In genomic region chr11:62648591-62649391, GRCm38 (mm10) we compare ENCODE assay signal across 8 mouse cellular contexts. TPM values are rescaled to one million over a fixed set of nuclear protein-coding genes. Genes with fewer than 3 reads are reported as not detected.
DNase-seq lines count a peak whose midpoint lies in the region; ATAC-seq and TF ChIP-seq lines count a peak whose summit lies in the region.

TSS of gene Mmgt2 (plus strand) at chr11:62648664.

- no peaks in the 10 kb centered on the region for H3K27me3 ChIP-seq in heart, embryonic 12.5 days (replicated peaks)
- H3K27me3 ChIP-seq in kidney, postnatal 0 days (ENCODE audit: insufficient read depth, low read length), result no peaks in the 10 kb centered on the region
- peaks cover 5% of the 10 kb centered on the region; the same call in 1 of the 2 replicates for H3K27me3 ChIP-seq in liver, embryonic 12.5 days (replicated peaks)
- no peaks in the 10 kb centered on the region for H3K27me3 ChIP-seq in splenic B cell, adult 2 months (ENCODE audit: control insufficient read depth, insufficient read depth, low read length, poor library complexity, severe bottlenecking)

- ATAC-seq in CD4-positive, CD25-positive, alpha-beta regulatory T cell, adult 4 months, result peak; percentile 86
- peak; percentile 79 for ATAC-seq in erythroid progenitor cell, adult 5-6 weeks (replicated peaks; ENCODE audit: low FRiP score, poor library complexity, severe bottlenecking)
- ATAC-seq in heart, embryonic 12.5 days (ENCODE audit: insufficient number of reproducible peaks, low FRiP score), result peak; percentile 89
- ATAC-seq in kidney, postnatal 0 days (replicated peaks; ENCODE audit: low FRiP score, low read depth), result peak; percentile 89
- peak; percentile 90 for ATAC-seq in liver, embryonic 12.5 days

- no peaks in the 10 kb centered on the region; the same call in none of the 2 replicates for H3K4me1 ChIP-seq in brown adipose tissue, adult 24 weeks (ENCODE audit: control insufficient read depth, insufficient read depth, insufficient read length, low read length)
- H3K4me1 ChIP-seq in heart, embryonic 12.5 days (replicated peaks), result peaks cover 43% of the 10 kb centered on the region
- H3K4me1 ChIP-seq in kidney, postnatal 0 days (replicated peaks; ENCODE audit: insufficient read depth, low read length), result peaks cover 14% of the 10 kb centered on the region
- peaks cover 53% of the 10 kb centered on the region for H3K4me1 ChIP-seq in liver, embryonic 12.5 days

- H3K36me3 ChIP-seq in heart, embryonic 12.5 days, result peaks cover 21% of the 10 kb centered on the region
- peaks cover 8% of the 10 kb centered on the region; the same call in 1 of the 2 replicates for H3K36me3 ChIP-seq in kidney, postnatal 0 days (ENCODE audit: insufficient read depth, low read length)
- H3K36me3 ChIP-seq in liver, embryonic 12.5 days, result peaks cover 16% of the 10 kb centered on the region; the same call in 1 of the 2 replicates
- peaks cover 2% of the 10 kb centered on the region; the same call in 1 of the 2 replicates for H3K36me3 ChIP-seq in splenic B cell, adult 2 months (ENCODE audit: control insufficient read depth, insufficient read depth, low read length, poor library complexity, severe bottlenecking)

- H3K27ac ChIP-seq in brown adipose tissue, adult 24 weeks (replicated peaks; ENCODE audit: low read depth, low read length), result no peak within 1 kb of the TSS
- peak within 1 kb of the TSS; percentile 95 for H3K27ac ChIP-seq in heart, embryonic 12.5 days (ENCODE audit: poor library complexity, severe bottlenecking)
- H3K27ac ChIP-seq in kidney, postnatal 0 days, result peak within 1 kb of the TSS; percentile 91
- peak within 1 kb of the TSS; percentile 73 for H3K27ac ChIP-seq in liver, embryonic 12.5 days

- H3K4me2 ChIP-seq in heart, embryonic 12.5 days, result peak within 1 kb of the TSS; percentile 96
- H3K4me2 ChIP-seq in kidney, postnatal 0 days (ENCODE audit: low read length), result peak within 1 kb of the TSS; percentile 94
- H3K4me2 ChIP-seq in liver, embryonic 12.5 days, result peak within 1 kb of the TSS; percentile 100

- H3K9ac ChIP-seq in heart, embryonic 12.5 days, result peak within 1 kb of the TSS; percentile 97
- H3K9ac ChIP-seq in kidney, postnatal 0 days (ENCODE audit: low read depth, low read length), result peak within 1 kb of the TSS; percentile 79
- H3K9ac ChIP-seq in liver, embryonic 12.5 days, result peak within 1 kb of the TSS; percentile 81

- peak within 1 kb of the TSS; percentile 80 for H3K4me3 ChIP-seq in brown adipose tissue, adult 24 weeks (ENCODE audit: insufficient read depth, low read depth, low read length)
- H3K4me3 ChIP-seq in heart, embryonic 12.5 days, result peak within 1 kb of the TSS; percentile 98
- H3K4me3 ChIP-seq in kidney, postnatal 0 days (replicated peaks; ENCODE audit: low read depth, low read length), result peak within 1 kb of the TSS; percentile 77
- H3K4me3 ChIP-seq in liver, embryonic 12.5 days, result peak within 1 kb of the TSS; percentile 74

- H3K9me3 ChIP-seq in heart, embryonic 12.5 days (replicated peaks), result no peaks in the 10 kb centered on the region
- H3K9me3 ChIP-seq in kidney, postnatal 0 days (replicated peaks; ENCODE audit: low read length), result no peaks in the 10 kb centered on the region
- H3K9me3 ChIP-seq in liver, embryonic 12.5 days (replicated peaks), result no peaks in the 10 kb centered on the region

- WGBS in heart, embryonic 12.5 days, result under 1% methylated on average over 42 of the region's 53 CpGs
- 1% methylated on average over 33 of the region's 53 CpGs for WGBS in kidney, postnatal 0 days
- WGBS in liver, embryonic 12.5 days (ENCODE audit: insufficient replicate concordance), result under 1% methylated on average over 35 of the region's 53 CpGs

- DNase-seq in kidney, postnatal 0 days (ENCODE audit: low spot score), result peak; percentile 96
- peak; percentile 94 for DNase-seq in naive thymus-derived CD4-positive, alpha-beta T cell, adult 2 months (ENCODE audit: low read depth)
- DNase-seq in splenic B cell, adult 2 months (ENCODE audit: low read depth, low spot score), result peak; percentile 94

- peak; percentile 90 for TF ChIP-seq CTCF in kidney, postnatal 0 days (IDR thresholded peaks at IDR 0.05; ENCODE audit: low read depth)

RNA-seq across cellular contexts. Expression of gene Mmgt2, which starts in this region (rescaled TPM):
- 10 to 100 TPM; 42.9 to 59.1 TPM for polyA plus RNA-seq in CD4-positive, CD25-positive, alpha-beta regulatory T cell, adult 4 months (2017; shearing (Covaris generic))
- 2.3 and 3.6 TPM in 2 replicates for polyA plus RNA-seq in brown adipose tissue, adult 24 weeks (2012; ENCODE audit: insufficient read depth, insufficient read length, missing spikeins)
- total RNA-seq in erythroid progenitor cell, adult 5-6 weeks (2015; ENCODE audit: low replicate concordance), result 1.8 and 3.8 TPM in 2 replicates
- 3.0 and 4.5 TPM in 2 replicates for total RNA-seq in erythroid progenitor cell, adult 5-6 weeks (2017; ENCODE audit: low replicate concordance)
- 51.0 and 58.3 TPM in 2 replicates for polyA plus RNA-seq in heart, embryonic 12.5 days (2016; fragmentation: Nextera tagmentation; extraction: Ambion mirVana)
- 70.8 and 73.1 TPM in 2 replicates for polyA plus RNA-seq in kidney, postnatal 0 days (2015; fragmentation: Nextera tagmentation; extraction: Ambion mirVana)
- polyA plus RNA-seq in liver, embryonic 12.5 days (2016; fragmentation: Nextera tagmentation; extraction: Ambion mirVana), result 15.0 and 17.0 TPM in 2 replicates
